Mouse (Mus musculus): ENCODE measurements at regions not wholly inside any gene's neighbourhood (a gene's known extent, or its start where the extent isn't known, plus 50 kb on each side); places are given as distances from the start of the nearest gene placed in this dataset.

DNA sequence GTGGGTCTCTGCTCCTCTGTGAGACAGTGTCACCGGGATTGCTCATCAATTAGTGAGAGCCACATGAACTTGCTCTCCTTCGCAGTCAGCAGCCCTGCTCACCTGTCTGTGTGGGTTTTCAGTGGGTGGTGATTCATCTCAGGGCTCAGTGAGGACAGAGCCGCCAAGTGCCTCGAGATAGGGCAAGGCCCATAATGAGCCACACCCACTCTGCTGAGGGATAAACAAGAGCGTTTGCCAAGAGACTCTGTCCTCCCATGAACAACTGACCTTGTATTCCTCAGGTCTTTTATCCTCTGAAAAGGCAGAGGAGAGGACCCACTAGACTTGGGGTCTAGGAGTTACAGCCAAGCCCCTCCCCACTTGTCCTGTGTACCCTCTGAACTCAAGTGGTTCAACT is 584.2 kb upstream of the 3110018I06Rik start:
- Histone ChIP-seq H3K36me3 (no peaks in the 10 kb centered on the region), H3K4me1 (no peaks in the 10 kb centered on the region), H3K27ac (no peak overlapping the region), H3K9ac (no peak overlapping the region), H3K9me3 (replicated peaks) (no peaks in the 10 kb centered on the region), H3K4me3 (no peak overlapping the region), H3K4me2 (no peak overlapping the region), H3K27me3 (replicated peaks) (no peaks in the 10 kb centered on the region)
- no peak for ATAC-seq
- WGBS (ENCODE audit: insufficient replicate concordance): 53% methylated on average over 5 of the region's 5 CpGs

DNA sequence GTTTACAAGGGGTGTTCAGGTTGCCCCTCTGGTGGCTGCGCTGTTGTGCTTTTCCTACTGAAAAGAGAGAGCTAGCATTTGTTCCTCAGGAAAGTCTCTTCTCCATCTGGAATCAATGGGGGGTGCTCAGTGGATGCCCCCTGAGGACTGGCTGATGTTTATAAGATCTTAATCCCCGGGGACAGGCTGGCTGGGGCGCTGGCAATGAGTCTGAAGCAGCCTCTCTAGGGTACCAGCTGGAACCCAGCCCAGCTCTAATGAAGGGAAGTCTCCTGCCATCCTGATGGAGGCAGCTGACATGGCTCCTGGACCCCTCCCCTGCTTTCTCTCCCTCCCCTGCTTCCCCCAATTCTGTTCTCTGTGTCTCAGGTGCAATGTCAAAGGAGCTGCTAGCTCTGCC is 575.6 kb upstream of the 3110018I06Rik start:
- Histone ChIP-seq H3K4me2 (no peak overlapping the region), H3K27me3 (replicated peaks) (no peaks in the 10 kb centered on the region), H3K4me3 (no peak overlapping the region), H3K9ac (no peak overlapping the region), H3K9me3 (replicated peaks) (no peaks in the 10 kb centered on the region), H3K27ac (no peak overlapping the region), H3K36me3 (no peaks in the 10 kb centered on the region), H3K4me1 (no peaks in the 10 kb centered on the region)
- 43% methylated on average over 3 of the region's 3 CpGs for WGBS (ENCODE audit: insufficient replicate concordance)
- no peak for ATAC-seq

DNA sequence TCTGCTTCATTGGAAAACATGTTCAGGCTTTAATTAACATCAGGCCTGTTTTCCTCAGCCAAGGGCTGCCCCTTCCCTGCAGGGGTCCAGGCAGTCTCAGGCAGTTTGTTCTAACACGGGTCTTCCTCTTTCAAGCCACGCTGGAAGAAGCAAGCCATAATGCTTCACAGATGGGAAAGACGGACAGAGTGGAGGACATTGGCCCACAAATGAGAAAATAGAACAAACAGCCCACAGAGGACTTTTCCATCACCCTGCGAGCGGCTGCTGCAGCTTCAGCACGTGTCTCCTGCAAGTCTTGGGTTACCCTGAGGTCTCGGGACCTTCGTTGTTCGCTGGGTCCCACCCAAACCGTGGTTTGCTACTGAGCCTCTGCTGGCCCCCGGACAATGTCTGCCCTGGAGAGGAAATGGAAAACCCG is 565.9 kb upstream of the 3110018I06Rik start:
- no peak overlapping the region for H3K27ac ChIP-seq
- no peaks in the 10 kb centered on the region for H3K4me1 ChIP-seq
- no peaks in the 10 kb centered on the region for H3K27me3 ChIP-seq (replicated peaks)
- H3K36me3 ChIP-seq: no peaks in the 10 kb centered on the region
- H3K4me3 ChIP-seq: no peak overlapping the region
- no peak overlapping the region for H3K9ac ChIP-seq
- 0 out of 2 replicates have a peak, but pooled peaks cover 3% of the 10 kb centered on the region for H3K9me3 ChIP-seq (replicated peaks)
- ATAC-seq: no peak
- H3K4me2 ChIP-seq: no peak overlapping the region
- WGBS (ENCODE audit: insufficient replicate concordance): 63% methylated on average over 12 of the region's 12 CpGs

DNA sequence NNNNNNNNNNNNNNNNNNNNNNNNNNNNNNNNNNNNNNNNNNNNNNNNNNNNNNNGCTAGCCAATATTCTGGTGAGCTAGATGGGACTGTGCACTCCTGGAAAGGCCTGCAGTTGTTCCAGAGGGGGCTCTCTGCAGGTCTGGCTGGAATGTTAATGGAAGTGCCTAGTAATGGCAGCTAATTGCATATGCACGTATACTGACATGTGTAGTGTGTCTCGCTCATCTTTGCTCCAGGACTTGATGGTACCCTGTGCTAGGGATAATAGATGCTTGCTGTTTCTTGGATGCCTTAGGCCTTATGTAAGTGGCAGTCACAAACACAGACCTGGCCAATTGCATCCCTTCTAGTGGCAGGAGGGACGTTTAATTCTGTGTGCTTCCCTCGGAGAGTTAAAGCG is 560.0 kb upstream of the 3110018I06Rik start:
- H3K36me3 ChIP-seq: no peaks in the 10 kb centered on the region
- 0 out of 2 replicates have a peak, but pooled peaks cover 3% of the 10 kb centered on the region for H3K9me3 ChIP-seq (replicated peaks)
- H3K27ac ChIP-seq: no peak overlapping the region
- no peaks in the 10 kb centered on the region for H3K4me1 ChIP-seq
- no peak for ATAC-seq
- H3K4me3 ChIP-seq: no peak overlapping the region
- H3K4me2 ChIP-seq: no peak overlapping the region
- 76% methylated on average over 5 of the region's 5 CpGs for WGBS (ENCODE audit: insufficient replicate concordance)
- no peak overlapping the region for H3K9ac ChIP-seq
- H3K27me3 ChIP-seq (replicated peaks): no peaks in the 10 kb centered on the region

DNA sequence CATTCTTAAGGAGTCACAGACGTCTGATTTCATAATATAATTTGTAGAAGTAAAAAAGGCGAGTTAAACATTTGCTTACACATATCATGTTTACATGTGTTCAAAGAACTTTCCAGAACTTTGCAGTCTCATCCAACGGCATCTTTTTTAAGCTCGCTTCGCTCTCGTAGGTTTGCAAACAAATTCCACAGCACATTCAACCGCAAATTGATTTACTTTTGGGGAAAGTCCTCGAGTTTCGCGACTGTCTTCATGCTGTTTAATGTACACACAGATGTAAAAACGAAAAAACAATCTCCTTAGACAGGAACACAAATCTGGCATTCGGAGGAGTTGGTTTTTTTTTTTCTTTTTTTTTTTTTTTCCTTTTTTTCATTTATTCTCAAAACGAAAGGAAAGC is 559.3 kb upstream of the 3110018I06Rik start:
- ATAC-seq: no peak

DNA sequence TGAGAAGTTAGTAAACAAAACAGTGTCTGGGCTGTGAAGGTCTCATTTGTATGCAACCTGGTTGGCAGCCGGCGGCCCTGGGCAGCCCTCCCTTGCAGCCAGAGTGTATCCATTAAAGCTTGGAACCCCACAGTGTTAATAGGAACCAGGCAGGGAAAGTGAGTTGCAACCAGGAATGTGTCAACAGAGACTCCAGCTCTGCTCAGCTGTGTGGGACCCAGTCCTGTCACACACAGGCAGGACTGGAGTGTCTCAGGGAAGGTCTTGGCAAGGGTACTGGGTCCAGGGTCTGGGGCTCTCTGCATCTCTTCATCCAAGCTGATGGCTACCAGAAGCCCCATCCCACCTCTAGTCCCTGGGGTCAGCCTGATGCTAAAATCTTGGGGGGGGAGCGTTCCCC is 556.8 kb upstream of the 3110018I06Rik start:
- no peak overlapping the region for H3K27ac ChIP-seq
- WGBS (ENCODE audit: insufficient replicate concordance): 65% methylated on average over 3 of the region's 3 CpGs
- H3K27me3 ChIP-seq (replicated peaks): no peaks in the 10 kb centered on the region
- no peaks in the 10 kb centered on the region for H3K9me3 ChIP-seq (replicated peaks)
- H3K36me3 ChIP-seq: no peaks in the 10 kb centered on the region
- H3K4me1 ChIP-seq: no peaks in the 10 kb centered on the region
- H3K4me2 ChIP-seq: no peak overlapping the region
- no peak overlapping the region for H3K4me3 ChIP-seq
- no peak overlapping the region for H3K9ac ChIP-seq
- no peak for ATAC-seq

More for the DNA sequence above, 559.3 kb upstream of the 3110018I06Rik start:
- Histone ChIP-seq H3K36me3 (no peaks in the 10 kb centered on the region), H3K9me3 (replicated peaks) (no peaks in the 10 kb centered on the region), H3K9ac (no peak overlapping the region), H3K4me3 (no peak overlapping the region), H3K27me3 (replicated peaks) (no peaks in the 10 kb centered on the region), H3K4me1 (no peaks in the 10 kb centered on the region), H3K4me2 (no peak overlapping the region), H3K27ac (no peak overlapping the region)
- whole genome bisulfite sequencing (ENCODE audit: insufficient replicate concordance): 67% methylated on average over 13 of the region's 13 CpGs

DNA sequence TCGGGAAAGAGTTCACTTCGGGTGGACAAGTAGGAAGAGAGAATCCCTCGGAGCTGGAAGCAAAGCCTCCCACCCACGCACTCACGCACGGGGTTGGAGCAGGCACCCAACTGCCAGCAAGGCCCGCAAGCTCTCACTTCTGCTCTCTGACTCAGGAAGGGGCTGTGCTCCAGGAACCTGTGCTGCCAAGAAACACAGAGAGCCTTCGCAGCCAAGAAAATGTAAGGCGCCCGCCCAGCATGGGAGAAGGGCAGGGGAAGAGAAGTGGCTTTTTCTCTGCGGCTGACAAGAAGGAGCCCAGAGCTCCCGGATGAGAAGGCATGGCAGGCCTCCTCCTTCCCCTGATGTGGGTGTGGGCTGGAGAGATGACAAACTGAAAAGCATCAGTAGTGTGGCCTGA is 549.1 kb upstream of the 3110018I06Rik start:
- ATAC-seq: no peak
- H3K27me3 ChIP-seq (replicated peaks): no peaks in the 10 kb centered on the region
- 64% methylated on average over 12 of the region's 12 CpGs for WGBS (ENCODE audit: insufficient replicate concordance)
- H3K4me3 ChIP-seq: no peak overlapping the region
- no peaks in the 10 kb centered on the region for H3K4me1 ChIP-seq
- no peak overlapping the region for H3K9ac ChIP-seq
- no peak overlapping the region for H3K4me2 ChIP-seq
- H3K9me3 ChIP-seq (replicated peaks): no peaks in the 10 kb centered on the region
- H3K36me3 ChIP-seq: no peaks in the 10 kb centered on the region
- no peak overlapping the region for H3K27ac ChIP-seq

DNA sequence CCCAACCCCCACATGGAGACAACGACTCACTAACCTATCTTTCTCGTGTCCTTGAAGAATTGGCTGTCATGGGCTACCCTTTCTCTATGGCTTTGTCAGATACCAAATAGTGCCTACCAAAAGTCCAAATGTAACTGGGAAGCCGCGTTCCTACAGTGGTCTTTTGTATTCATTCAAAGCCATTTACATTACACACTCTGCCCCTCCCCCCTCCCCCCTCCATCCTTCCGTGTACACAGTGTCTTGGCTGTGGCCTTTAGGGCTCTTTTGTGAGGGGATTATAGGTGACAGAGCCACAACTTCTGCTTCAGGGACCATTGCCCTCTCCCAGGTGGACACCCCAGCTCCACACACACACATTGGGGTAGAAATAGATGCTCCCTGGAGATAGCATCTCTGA is 544.6 kb upstream of the 3110018I06Rik start:
- Histone ChIP-seq H3K9me3 (replicated peaks) (no peaks in the 10 kb centered on the region), H3K4me3 (no peak overlapping the region), H3K27me3 (replicated peaks) (no peaks in the 10 kb centered on the region), H3K4me2 (no peak overlapping the region), H3K4me1 (no peaks in the 10 kb centered on the region), H3K36me3 (no peaks in the 10 kb centered on the region), H3K27ac (no peak overlapping the region), H3K9ac (no peak overlapping the region)
- no peak for ATAC-seq
- WGBS (ENCODE audit: insufficient replicate concordance): 46% methylated on average over 5 of the region's 5 CpGs

DNA sequence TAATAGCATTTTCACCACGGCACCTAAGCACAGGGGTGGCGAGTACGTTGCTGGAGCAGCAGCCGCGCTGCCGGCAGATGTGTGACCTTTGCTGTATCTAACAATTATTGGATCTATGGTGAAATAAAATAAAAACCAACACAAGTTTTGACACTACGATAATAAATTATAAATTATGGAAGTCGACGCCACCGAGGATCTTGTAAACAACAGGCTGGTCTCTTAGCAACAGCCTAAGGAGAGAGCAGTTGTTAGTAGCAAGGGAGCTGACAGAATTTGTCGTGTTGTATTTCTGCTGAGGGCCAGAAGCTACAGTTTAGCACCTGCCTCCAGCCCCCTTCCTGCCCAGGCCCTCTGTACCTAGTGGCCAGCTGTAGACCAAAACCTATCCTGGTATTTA is 535.8 kb upstream of the 3110018I06Rik start:
- 78% methylated on average over 11 of the region's 11 CpGs for WGBS (ENCODE audit: insufficient replicate concordance)
- no peaks in the 10 kb centered on the region for H3K4me1 ChIP-seq
- H3K9ac ChIP-seq: no peak overlapping the region
- H3K36me3 ChIP-seq: no peaks in the 10 kb centered on the region
- no peak for ATAC-seq
- no peaks in the 10 kb centered on the region; the same call in 1 of the 2 replicates for H3K9me3 ChIP-seq (replicated peaks)
- no peaks in the 10 kb centered on the region for H3K27me3 ChIP-seq (replicated peaks)
- H3K4me3 ChIP-seq: no peak overlapping the region
- no peak overlapping the region for H3K4me2 ChIP-seq
- H3K27ac ChIP-seq: no peak overlapping the region

DNA sequence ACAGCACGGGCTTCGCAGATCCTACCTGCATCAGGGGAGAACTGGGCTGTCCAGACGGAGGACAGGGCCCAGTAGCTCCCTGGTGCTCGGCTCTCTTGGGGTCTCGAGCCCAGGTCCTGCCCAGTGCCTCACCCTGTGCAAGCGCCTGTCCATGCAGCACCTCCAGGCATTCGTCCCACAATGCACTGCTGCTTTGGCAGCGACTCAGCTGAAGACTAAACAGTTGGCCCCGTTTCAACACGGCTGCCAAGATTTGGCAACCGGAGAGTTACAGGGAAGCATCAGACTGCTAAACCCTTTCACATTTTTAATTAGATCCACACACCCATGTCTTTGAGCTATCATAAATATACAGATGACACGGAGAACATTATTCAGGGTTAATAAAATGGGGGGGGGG is 532.7 kb upstream of the 3110018I06Rik start:
- Histone ChIP-seq H3K27ac (no peak overlapping the region), H3K9ac (no peak overlapping the region), H3K27me3 (replicated peaks) (no peaks in the 10 kb centered on the region), H3K4me1 (no peaks in the 10 kb centered on the region), H3K4me2 (no peak overlapping the region), H3K9me3 (replicated peaks) (no peaks in the 10 kb centered on the region; the same call in 1 of the 2 replicates), H3K4me3 (no peak overlapping the region), H3K36me3 (no peaks in the 10 kb centered on the region)
- 65% methylated on average over 12 of the region's 12 CpGs for WGBS (ENCODE audit: insufficient replicate concordance)
- ATAC-seq: no peak

DNA sequence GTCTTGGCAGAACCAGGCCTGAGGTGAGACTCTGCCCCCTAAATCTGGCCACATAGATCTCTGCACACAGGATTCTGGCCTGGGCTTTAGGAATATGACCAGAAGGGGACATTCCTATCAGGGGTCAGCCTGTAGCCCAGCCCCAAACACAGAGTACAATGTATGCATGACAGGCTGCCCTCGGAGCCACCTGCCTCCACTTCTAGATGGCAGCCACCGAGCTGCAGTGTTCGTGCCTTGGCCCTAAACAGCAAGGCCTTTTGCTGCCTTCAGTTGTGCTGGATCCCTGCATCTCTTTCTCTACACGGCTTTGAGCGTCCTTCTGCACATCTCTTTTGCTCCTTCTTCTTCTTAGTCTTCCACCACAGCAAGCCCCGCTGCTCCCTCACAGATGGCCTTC is 532.2 kb upstream of the 3110018I06Rik start:
- WGBS (ENCODE audit: insufficient replicate concordance): 62% methylated on average over 6 of the region's 6 CpGs
- Histone ChIP-seq H3K4me2 (no peak overlapping the region), H3K9ac (no peak overlapping the region), H3K27me3 (replicated peaks) (no peaks in the 10 kb centered on the region), H3K4me1 (no peaks in the 10 kb centered on the region), H3K27ac (no peak overlapping the region), H3K9me3 (replicated peaks) (no peaks in the 10 kb centered on the region; the same call in 1 of the 2 replicates), H3K4me3 (no peak overlapping the region), H3K36me3 (no peaks in the 10 kb centered on the region)
- no peak for ATAC-seq

DNA sequence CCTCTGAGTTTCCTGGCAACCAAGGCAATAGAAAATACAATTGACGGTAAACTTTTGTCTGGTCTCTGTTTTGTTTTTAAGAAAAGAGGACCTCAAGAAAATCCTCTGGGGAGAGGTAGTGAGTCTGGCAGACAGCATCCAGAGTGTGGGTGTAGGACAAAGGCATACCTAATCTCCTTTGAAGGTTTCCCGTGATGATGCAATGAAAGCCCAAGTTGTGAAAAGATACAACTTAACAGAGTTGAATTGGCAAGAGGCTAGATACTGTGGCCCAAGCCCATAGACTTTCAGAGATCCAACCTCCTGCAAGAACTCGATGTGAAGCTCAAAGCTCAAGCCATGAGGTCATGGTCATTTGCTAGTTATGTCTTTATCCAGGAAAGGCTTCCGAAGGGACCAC is 526.4 kb upstream of the 3110018I06Rik start:
- H3K9ac ChIP-seq: no peak overlapping the region
- H3K27ac ChIP-seq: no peak overlapping the region
- no peaks in the 10 kb centered on the region; the same call in 1 of the 2 replicates for H3K9me3 ChIP-seq (replicated peaks)
- no peaks in the 10 kb centered on the region for H3K36me3 ChIP-seq
- H3K4me3 ChIP-seq: no peak overlapping the region
- no peak overlapping the region for H3K4me2 ChIP-seq
- 59% methylated on average over 4 of the region's 4 CpGs for WGBS (ENCODE audit: insufficient replicate concordance)
- H3K27me3 ChIP-seq (replicated peaks): no peaks in the 10 kb centered on the region
- H3K4me1 ChIP-seq: no peaks in the 10 kb centered on the region
- ATAC-seq: no peak

DNA sequence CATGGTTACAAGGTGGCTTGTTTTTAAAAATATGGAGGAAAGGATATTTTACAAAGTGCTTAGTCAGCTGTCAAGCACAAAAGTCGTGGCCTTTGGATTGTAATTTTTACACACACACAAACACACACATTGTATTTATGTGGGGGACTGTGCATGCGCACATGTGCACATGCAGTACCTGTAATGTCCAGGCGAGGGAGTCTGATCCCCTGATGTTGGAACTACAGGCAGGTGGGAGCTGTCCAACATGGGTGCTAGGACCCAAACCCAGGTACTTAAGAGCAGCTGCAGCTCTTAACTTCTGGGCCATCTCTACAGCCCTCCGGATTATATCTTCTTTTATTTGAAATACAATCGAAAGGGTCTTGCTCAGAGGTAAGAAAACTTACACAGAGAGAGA is 524.7 kb upstream of the 3110018I06Rik start:
- H3K4me3 ChIP-seq: no peak overlapping the region
- H3K9ac ChIP-seq: no peak overlapping the region
- no peak for ATAC-seq
- no peaks in the 10 kb centered on the region for H3K27me3 ChIP-seq (replicated peaks)
- 53% methylated on average over 5 of the region's 5 CpGs for WGBS (ENCODE audit: insufficient replicate concordance)
- no peaks in the 10 kb centered on the region for H3K9me3 ChIP-seq (replicated peaks)
- H3K4me1 ChIP-seq: no peaks in the 10 kb centered on the region
- no peak overlapping the region for H3K27ac ChIP-seq
- no peaks in the 10 kb centered on the region for H3K36me3 ChIP-seq
- H3K4me2 ChIP-seq: no peak overlapping the region
